Mouse (Mus musculus): ENCODE data around the gene Paox. TPM values are rescaled to one million over a fixed set of nuclear protein-coding genes. Genes with fewer than 3 reads are reported as not detected.
"Not testable (repeated sequence)": the region's sequence is repeated elsewhere in the genome, so short reads cannot be mapped to it uniquely, and the experiment has no call there.

The Paox gene
- polyA plus RNA-seq, 1 experiment from 2014 or later = 28.8 TPM

- no peak for DNase-seq (ENCODE audit: low spot score)
Observed at GRCm38 (mm10) chr7:140120484-140120883, 4.9 kb downstream of the Paox start.

- DNase-seq (ENCODE audit: low spot score) = no peak
Observed at GRCm38 (mm10) chr7:140121338-140121910, 5.8 kb downstream of the Paox start.

GRCm38 (mm10) chr7:140122765-140123164 lies 7.2 kb downstream of the Paox start:
- DNase-seq (ENCODE audit: low spot score) = no peak

GRCm38 (mm10) chr7:140124382-140124781 lies 8.8 kb downstream of the Paox start:
- no peak for DNase-seq (ENCODE audit: low spot score)

GRCm38 (mm10) chr7:140125278-140126021 lies 9.9 kb downstream of the Paox start:
- DNase-seq (ENCODE audit: low spot score) = peak; percentile 87

- no peak for DNase-seq (ENCODE audit: low spot score)
Observed at GRCm38 (mm10) chr7:140126022-140126350, 10.4 kb downstream of the Paox start.

DNA sequence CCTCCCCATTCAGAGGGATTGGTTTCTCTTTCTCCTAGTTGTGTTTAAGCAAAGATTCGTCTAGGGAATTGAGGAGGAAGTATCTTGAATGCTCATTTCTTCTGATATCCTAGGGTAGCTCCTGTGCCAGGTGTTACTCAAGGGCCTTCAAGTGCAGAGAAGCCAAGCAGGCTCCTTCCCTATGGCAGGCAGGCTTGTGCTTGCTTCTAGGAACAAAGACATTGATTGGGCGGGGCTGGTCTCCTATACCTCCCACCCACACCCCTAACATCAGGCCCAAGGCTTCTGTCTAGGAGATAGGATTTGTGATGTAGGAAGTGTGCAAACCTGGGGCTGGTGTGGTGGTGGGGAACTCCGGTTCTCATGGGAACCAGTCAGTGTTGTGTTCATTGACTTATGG lies 11.3 kb downstream of the Paox start:
- no peak for DNase-seq (ENCODE audit: low spot score)

DNA sequence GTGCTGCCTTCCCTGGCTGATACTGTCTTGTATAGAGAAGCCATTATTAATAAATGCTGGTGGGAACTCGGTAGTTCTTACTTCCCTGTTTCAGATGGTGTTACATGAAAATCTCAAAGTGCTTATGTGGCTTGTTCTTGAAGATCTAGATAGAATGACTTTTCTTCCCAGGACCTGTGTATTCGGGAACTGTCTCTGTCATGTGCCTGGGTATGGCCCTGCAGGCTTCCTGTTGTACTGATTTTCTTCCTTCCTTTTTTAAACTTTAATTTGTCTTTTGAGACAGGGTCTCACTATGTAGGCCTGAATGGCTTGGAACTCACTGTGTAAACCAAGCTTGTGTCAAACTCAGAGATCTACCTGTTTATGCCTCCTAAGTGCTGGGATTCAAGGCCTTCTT lies 12.3 kb downstream of the Paox start:
- no peak for DNase-seq (ENCODE audit: low spot score)

GRCm38 (mm10) chr7:140132184-140132583 lies 16.6 kb downstream of the Paox start:
- DNase-seq (ENCODE audit: low spot score) = not testable (repeated sequence)

- not testable (repeated sequence) for DNase-seq (ENCODE audit: low spot score)
Observed at GRCm38 (mm10) chr7:140134033-140134432, 18.4 kb downstream of the Paox start.

GRCm38 (mm10) chr7:140135106-140135770 lies 19.6 kb downstream of the Paox start:
- DNase-seq (ENCODE audit: low spot score) = no peak

GRCm38 (mm10) chr7:140137135-140138020 lies 21.8 kb downstream of the Paox start, which contains the start of gene Mtg1:
Gene Mtg1, plus strand, starts transcription at chr7:140137564.
- DNase-seq (ENCODE audit: low spot score) = peak; percentile 96

DNA sequence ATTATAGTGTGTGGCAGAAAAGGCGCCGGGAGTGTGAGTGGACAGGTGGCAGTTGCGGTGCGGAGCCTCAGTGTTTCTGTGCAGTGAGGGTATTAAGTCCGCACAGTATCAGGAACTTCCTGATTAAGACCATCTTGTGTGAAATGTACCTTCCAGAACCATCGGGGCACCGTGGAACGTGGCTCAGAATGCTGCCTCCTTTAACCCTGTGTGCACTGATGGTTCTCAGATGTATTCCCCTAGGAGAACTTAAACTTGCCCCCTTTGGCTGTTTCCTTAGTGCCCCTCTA lies 22.4 kb downstream of the Paox start:
- no peak for DNase-seq (ENCODE audit: low spot score)

- peak; percentile 73 for DNase-seq (ENCODE audit: low spot score)
Observed at GRCm38 (mm10) chr7:140141350-140141749, 25.8 kb downstream of the Paox start.

DNA sequence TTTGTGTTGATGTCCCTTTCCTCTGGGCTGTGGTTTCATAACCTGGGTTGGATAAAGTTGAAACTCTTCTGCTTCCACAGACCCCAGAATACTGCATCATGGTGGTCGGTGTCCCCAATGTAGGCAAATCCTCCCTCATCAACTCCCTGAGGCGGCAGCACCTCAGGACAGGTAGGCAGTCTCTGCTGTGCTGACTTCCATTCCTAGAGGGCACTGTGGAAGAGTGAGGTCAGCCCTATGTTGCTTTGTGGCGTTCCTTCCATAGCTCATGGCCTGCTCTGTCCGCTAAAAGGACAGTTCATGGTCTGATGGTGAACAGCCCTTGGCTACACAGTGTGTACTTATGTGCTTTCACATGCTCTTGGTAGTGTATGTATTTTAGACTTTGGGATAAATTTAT lies 29.0 kb downstream of the Paox start:
- no peak for DNase-seq (ENCODE audit: low spot score)

DNA sequence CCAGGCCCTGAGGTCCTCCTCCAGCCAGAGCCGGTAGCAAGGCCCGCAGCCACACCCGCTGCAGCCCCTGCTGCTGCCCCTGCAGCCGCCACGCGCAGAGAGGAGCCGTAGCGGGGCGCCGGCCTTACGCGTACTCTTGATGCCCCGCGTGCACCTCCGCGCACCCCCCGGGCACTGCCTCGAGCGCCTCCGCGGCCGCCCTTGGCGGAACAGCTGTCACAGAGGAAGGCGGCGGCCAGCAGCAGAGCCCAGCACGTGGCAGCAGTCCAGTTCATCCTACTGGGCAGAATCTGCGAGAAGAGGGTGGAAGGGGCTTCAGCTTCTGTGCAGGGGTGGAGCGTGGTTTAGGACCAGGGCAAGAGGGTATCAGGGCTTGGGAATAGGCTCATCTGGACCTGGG lies 37.8 kb downstream of the Paox start:
- DNase-seq (ENCODE audit: low spot score) = no peak

GRCm38 (mm10) chr7:140153829-140154217 lies 38.2 kb downstream of the Paox start:
- DNase-seq (ENCODE audit: low spot score) = no peak

DNA sequence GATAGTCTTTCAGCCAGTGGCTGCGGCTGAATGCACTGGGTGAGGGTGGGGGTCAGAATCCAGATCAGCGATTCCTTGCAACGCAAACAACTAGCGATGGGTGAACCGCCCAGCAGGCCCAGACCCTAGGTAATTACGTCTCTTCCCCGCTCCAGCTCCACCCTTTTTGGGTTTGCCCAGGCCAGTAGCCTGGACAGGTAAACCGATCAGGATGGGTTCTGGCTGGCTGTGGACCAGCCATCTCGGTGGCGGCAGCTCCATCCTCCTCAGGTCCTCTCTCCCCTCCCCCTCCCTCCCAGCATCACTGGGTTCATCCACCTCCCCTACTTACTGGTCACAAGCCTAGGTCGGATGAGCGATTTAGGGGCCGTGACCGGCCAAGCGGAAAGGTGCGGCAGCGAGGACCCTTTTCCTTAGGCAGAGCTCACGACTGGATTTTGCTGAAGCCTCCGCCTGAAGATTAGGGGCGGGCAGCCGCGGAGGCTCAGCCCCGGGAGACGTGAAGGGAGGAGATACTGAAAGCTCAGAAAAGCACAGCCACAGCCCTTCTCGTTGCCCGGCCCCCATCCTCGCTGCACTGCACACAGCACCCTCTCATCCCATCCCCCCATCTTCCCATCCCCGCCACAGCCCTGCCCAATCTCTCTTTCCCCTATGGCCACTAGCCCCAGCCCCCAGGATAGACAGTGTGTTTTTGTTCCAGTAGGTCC lies 38.8 kb downstream of the Paox start, which contains the start of gene Sprn:
TSS of gene Sprn (minus strand) at position 660 of the 710 bp plus-strand sequence.
- DNase-seq (ENCODE audit: low spot score) = no peak

DNA sequence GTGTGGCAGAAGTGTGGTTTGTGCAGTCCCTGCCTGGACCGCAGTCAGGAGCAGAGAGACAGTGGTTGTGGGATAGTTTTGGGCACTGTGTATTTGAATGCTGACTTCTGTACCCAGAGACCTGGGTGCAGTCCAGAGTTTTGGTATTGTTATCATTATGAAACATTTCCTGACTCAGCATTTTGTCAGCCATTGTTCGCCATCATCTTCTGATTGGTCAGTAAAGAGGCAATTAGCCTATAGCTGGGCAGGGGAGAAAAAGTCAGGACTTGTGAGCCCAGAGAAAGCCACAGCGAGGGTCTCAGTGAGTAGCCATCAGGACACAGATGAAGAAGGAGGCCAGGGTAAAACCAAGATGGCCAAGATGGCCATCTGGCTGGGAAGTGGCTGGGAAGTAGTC lies 44.8 kb downstream of the Paox start:
- DNase-seq (ENCODE audit: low spot score) = no peak

DNA sequence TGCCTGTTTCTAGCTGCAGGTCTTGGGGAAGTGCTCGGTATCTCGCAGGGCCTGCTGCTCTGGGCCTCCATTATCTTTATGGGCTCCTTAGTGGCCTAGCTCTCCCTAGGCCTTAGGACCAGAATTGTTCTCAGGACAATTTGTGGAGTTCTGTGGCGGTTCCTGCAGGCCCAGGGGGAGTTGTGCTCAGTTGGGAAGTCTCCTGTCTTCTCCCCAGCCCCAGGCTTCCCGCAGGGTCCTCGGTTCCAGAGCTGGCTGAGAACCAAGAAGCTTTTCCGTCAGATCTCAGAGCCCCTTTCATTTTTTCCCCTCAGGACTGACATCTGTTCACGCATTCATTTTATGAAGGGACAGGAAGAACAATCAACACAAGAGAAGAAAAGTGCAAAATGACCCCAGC lies 49.1 kb downstream of the Paox start, which contains the start of gene Olfr522:
TSS of gene Olfr522 (minus strand) at position 101 of the 400 bp plus-strand sequence.
- no peak for DNase-seq (ENCODE audit: low spot score)

GRCm38 (mm10) chr7:140167950-140168349 lies 52.4 kb downstream of the Paox start:
- DNase-seq (ENCODE audit: low spot score) = no peak

All from thymus, postnatal 0 days (tissue).